In genomic region chr7:116035504-116035903, GRCm38 (mm10) we compare ENCODE assay signal across 16 mouse cellular contexts. TPM values are rescaled to one million over a fixed set of nuclear protein-coding genes. Genes with fewer than 3 reads are reported as not detected.
A peak's percentile ranks its signal among the peaks of the same experiment; 100 is the strongest.
DNase-seq lines count a peak whose midpoint lies in the region; ATAC-seq and TF ChIP-seq lines count a peak whose summit lies in the region.
"Had no signal": no experiment of that assay in that cellular context is flagged by ENCODE, and none has a peak within 500 bp of the region (broad histone marks: within the 10 kb centered on the region; RNA-seq: fewer than 3 reads in every experiment).

No protein-coding gene starts in this region.

- no peak overlapping the region for H3K4me3 ChIP-seq in heart, adult 2 months
- peak overlapping the region; percentile 62 for H3K4me3 ChIP-seq in embryonic facial prominence, embryonic 13.5 days
- H3K4me3 ChIP-seq in forebrain, embryonic 15.5 days: peak overlapping the region; percentile 54
- no peak overlapping the region for H3K4me3 ChIP-seq in midbrain, embryonic 16.5 days (ENCODE audit: low read depth, low read length)

- H3K4me1 ChIP-seq in heart, adult 2 months (ENCODE audit: control insufficient read depth, insufficient read depth, low read length): no peaks in the 10 kb centered on the region
- H3K4me1 ChIP-seq in embryonic facial prominence, embryonic 13.5 days: peaks cover 46% of the 10 kb centered on the region
- peaks cover 77% of the 10 kb centered on the region for H3K4me1 ChIP-seq in forebrain, embryonic 15.5 days
- peaks cover 42% of the 10 kb centered on the region for H3K4me1 ChIP-seq in midbrain, embryonic 16.5 days (ENCODE audit: control insufficient read depth, insufficient read depth, low read length)

- H3K36me3 ChIP-seq in heart, adult 2 months (ENCODE audit: control insufficient read depth, insufficient read depth, low read length): no peaks in the 10 kb centered on the region
- H3K36me3 ChIP-seq in embryonic facial prominence, embryonic 13.5 days: no peaks in the 10 kb centered on the region
- no peaks in the 10 kb centered on the region for H3K36me3 ChIP-seq in forebrain, embryonic 15.5 days
- no peaks in the 10 kb centered on the region for H3K36me3 ChIP-seq in midbrain, embryonic 16.5 days (ENCODE audit: control insufficient read depth, insufficient read depth, low read length)
- H3K36me3 ChIP-seq: heart, embryonic 15.5 days had no signal

- no peak overlapping the region for H3K9ac ChIP-seq in heart, adult 2 months (ENCODE audit: low read depth, low read length)
- peak overlapping the region; percentile 82 for H3K9ac ChIP-seq in embryonic facial prominence, embryonic 13.5 days
- no peak overlapping the region for H3K9ac ChIP-seq in forebrain, embryonic 15.5 days (replicated peaks)
- H3K9ac ChIP-seq in midbrain, embryonic 16.5 days (ENCODE audit: low read depth, low read length): no peak overlapping the region
- H3K9ac ChIP-seq: liver, embryonic 14.5 days had no signal

- H3K79me2 ChIP-seq in heart, adult 2 months (replicated peaks; ENCODE audit: control insufficient read depth, insufficient read depth, low read length): no peaks in the 10 kb centered on the region

- no peak for TF ChIP-seq CTCF in heart, adult 2 months (IDR thresholded peaks at IDR 0.05)

- H3K27me3 ChIP-seq in heart, adult 2 months (ENCODE audit: control insufficient read depth, insufficient read depth, low read length): peaks cover 5% of the 10 kb centered on the region
- peaks cover 81% of the 10 kb centered on the region for H3K27me3 ChIP-seq in embryonic facial prominence, embryonic 13.5 days
- H3K27me3 ChIP-seq in forebrain, embryonic 15.5 days: peaks cover 12% of the 10 kb centered on the region; the same call in 1 of the 2 replicates
- peaks cover 27% of the 10 kb centered on the region for H3K27me3 ChIP-seq in midbrain, embryonic 16.5 days (ENCODE audit: control insufficient read depth, insufficient read depth, low read depth, low read length)

- no peaks in the 10 kb centered on the region for H3K9me3 ChIP-seq in embryonic facial prominence, embryonic 13.5 days
- no peaks in the 10 kb centered on the region for H3K9me3 ChIP-seq in forebrain, embryonic 15.5 days
- H3K9me3 ChIP-seq in midbrain, embryonic 16.5 days (replicated peaks; ENCODE audit: control insufficient read depth, low read length, poor library complexity, severe bottlenecking): no peaks in the 10 kb centered on the region
- H3K9me3 ChIP-seq: heart, embryonic 15.5 days had no signal

- no peak for TF ChIP-seq EP300 in heart, adult 2 months (IDR thresholded peaks at IDR 0.05; ENCODE audit: insufficient read depth, low read depth, low read length)

- intact Hi-C loops in heart, adult 2 months (cut with DNase I): loop anchor here (10.0 kb wide), 3 partner anchors 311 to 611 kb away; no protein-coding TSS in a partner anchor

- no peak for ATAC-seq in embryonic facial prominence, embryonic 13.5 days (ENCODE audit: insufficient number of reproducible peaks, insufficient read depth, low FRiP score, low TSS enrichment, low read depth)
- no peak for ATAC-seq in forebrain, embryonic 15.5 days (replicated peaks)
- ATAC-seq in midbrain, embryonic 16.5 days: no peak
- no peak for ATAC-seq in megakaryocyte progenitor cell, adult 5-6 weeks (replicated peaks; ENCODE audit: poor library complexity)
- ATAC-seq: inflammation-experienced regulatory T-cells, adult 6 months; Patski had no signal

- DNase-seq in heart, adult 11 months: peak; percentile 68
- no peak for DNase-seq in heart, adult 2 months
- no peak for DNase-seq in lung, postnatal 10 days
- DNase-seq in right cerebral cortex, postnatal 25 days: no peak
- DNase-seq: cerebellum, adult 11-12 months; gastrocnemius, postnatal 14 days had no signal

- 83% methylated on average over 4 of the region's 4 CpGs for WGBS in heart, adult 2 months
- WGBS in embryonic facial prominence, embryonic 13.5 days: 46% methylated on average over 4 of the region's 4 CpGs
- 37% methylated on average over 4 of the region's 4 CpGs for WGBS in forebrain, embryonic 15.5 days
- WGBS in midbrain, embryonic 16.5 days: 46% methylated on average over 4 of the region's 4 CpGs

- no peak overlapping the region for H3K27ac ChIP-seq in heart, adult 2 months
- no peak overlapping the region for H3K27ac ChIP-seq in embryonic facial prominence, embryonic 13.5 days
- peak overlapping the region; percentile 87; the same call in 1 of the 2 replicates for H3K27ac ChIP-seq in forebrain, embryonic 15.5 days (replicated peaks)
- H3K27ac ChIP-seq in midbrain, embryonic 16.5 days (ENCODE audit: low read length): no peak overlapping the region
- H3K27ac ChIP-seq: kidney, postnatal 0 days; liver, embryonic 14.5 days had no signal

- H3K4me2 ChIP-seq in embryonic facial prominence, embryonic 13.5 days: peak overlapping the region; percentile 99
- peak overlapping the region; percentile 75 for H3K4me2 ChIP-seq in forebrain, embryonic 15.5 days (replicated peaks)
- H3K4me2 ChIP-seq in midbrain, embryonic 16.5 days (ENCODE audit: low read length): peak overlapping the region; percentile 5

- no peak for TF ChIP-seq POLR2A in heart, adult 2 months (IDR thresholded peaks at IDR 0.05; ENCODE audit: insufficient read depth, low read depth, low read length)

RNA-seq across cellular contexts. Expression of gene Sox6, which starts 3.1 kb away (rescaled TPM):
- 10 to 100 TPM; 26.4 to 33.4 TPM for total RNA-seq in heart, adult 2 months (2021)
- 11.8 and 18.4 TPM in 2 replicates for polyA plus RNA-seq in heart, adult 2 months (2012; rRNA removed)
- 67.4 and 87.4 TPM in 2 replicates for polyA plus RNA-seq in embryonic facial prominence, embryonic 13.5 days (2015; fragmentation: Nextera tagmentation; extraction: Ambion mirVana)
- 111 and 116 TPM in 2 replicates for polyA plus RNA-seq in forebrain, embryonic 15.5 days (2015; fragmentation: Nextera tagmentation; extraction: Ambion mirVana)
- 47.2 and 50.9 TPM in 2 replicates for polyA plus RNA-seq in midbrain, embryonic 16.5 days (2015; fragmentation: Nextera tagmentation; extraction: Ambion mirVana)
- 1.1 and 1.8 TPM in 2 replicates for total RNA-seq in megakaryocyte progenitor cell, adult 5-6 weeks (2015)
- total RNA-seq in megakaryocyte progenitor cell, adult 5-6 weeks (2017): 1.8 and 3.0 TPM in 2 replicates
- total RNA-seq: monocyte, adult 5-6 weeks had no signal
- polyA plus RNA-seq: inflammation-experienced regulatory T-cells, adult 6 months had no signal

RNA-seq across cellular contexts. Expression of gene 1110004F10Rik, which starts 3.7 kb away (rescaled TPM):
- 10 to 100 TPM; 51.3 to 54.0 TPM for total RNA-seq in heart, adult 2 months (2021)
- polyA plus RNA-seq in heart, adult 2 months (2012; rRNA removed): 38.9 and 56.0 TPM in 2 replicates
- polyA plus RNA-seq in embryonic facial prominence, embryonic 13.5 days (2015; fragmentation: Nextera tagmentation; extraction: Ambion mirVana): 308 and 317 TPM in 2 replicates
- 360 and 363 TPM in 2 replicates for polyA plus RNA-seq in forebrain, embryonic 15.5 days (2015; fragmentation: Nextera tagmentation; extraction: Ambion mirVana)
- polyA plus RNA-seq in midbrain, embryonic 16.5 days (2015; fragmentation: Nextera tagmentation; extraction: Ambion mirVana): 343 and 363 TPM in 2 replicates
- total RNA-seq in megakaryocyte progenitor cell, adult 5-6 weeks (2015): 146 and 157 TPM in 2 replicates
- 268 and 289 TPM in 2 replicates for total RNA-seq in megakaryocyte progenitor cell, adult 5-6 weeks (2017)

RNA-seq across cellular contexts. Expression of gene Gm4353, which starts 48.9 kb away (rescaled TPM):
- total RNA-seq in heart, adult 2 months (2021): 1 to 10 TPM; 1.3 to 1.7 TPM
- 0.51 and 0.82 TPM in 2 replicates for polyA plus RNA-seq in heart, adult 2 months (2012; rRNA removed)
- polyA plus RNA-seq in embryonic facial prominence, embryonic 13.5 days (2015; fragmentation: Nextera tagmentation; extraction: Ambion mirVana): 1.7 and 2.9 TPM in 2 replicates
- polyA plus RNA-seq in forebrain, embryonic 15.5 days (2015; fragmentation: Nextera tagmentation; extraction: Ambion mirVana): 0.55 and 1.0 TPM in 2 replicates
- 0.93 and 1.0 TPM in 2 replicates for polyA plus RNA-seq in midbrain, embryonic 16.5 days (2015; fragmentation: Nextera tagmentation; extraction: Ambion mirVana)
- 1.6 and 1.8 TPM in 2 replicates for total RNA-seq in megakaryocyte progenitor cell, adult 5-6 weeks (2015)
- 0.83 and 2.2 TPM in 2 replicates for total RNA-seq in megakaryocyte progenitor cell, adult 5-6 weeks (2017)

Comparison
In these comparisons a context has a peak if more than half of its experiments do, and no peak if none do; other contexts are left out.
1. H3K4me3 ChIP-seq: peak in embryonic facial prominence, embryonic 13.5 days (single experiment) and forebrain, embryonic 15.5 days (single experiment); none in heart, adult 2 months (single experiment) and midbrain, embryonic 16.5 days (single experiment).
2. H3K4me2 ChIP-seq: peak in every context shown above with its lines; median percentile 99 in embryonic facial prominence, embryonic 13.5 days; 75 in forebrain, embryonic 15.5 days; 5 in midbrain, embryonic 16.5 days.